9 mouse cellular contexts compared by ENCODE assay signal in the genomic region with DNA sequence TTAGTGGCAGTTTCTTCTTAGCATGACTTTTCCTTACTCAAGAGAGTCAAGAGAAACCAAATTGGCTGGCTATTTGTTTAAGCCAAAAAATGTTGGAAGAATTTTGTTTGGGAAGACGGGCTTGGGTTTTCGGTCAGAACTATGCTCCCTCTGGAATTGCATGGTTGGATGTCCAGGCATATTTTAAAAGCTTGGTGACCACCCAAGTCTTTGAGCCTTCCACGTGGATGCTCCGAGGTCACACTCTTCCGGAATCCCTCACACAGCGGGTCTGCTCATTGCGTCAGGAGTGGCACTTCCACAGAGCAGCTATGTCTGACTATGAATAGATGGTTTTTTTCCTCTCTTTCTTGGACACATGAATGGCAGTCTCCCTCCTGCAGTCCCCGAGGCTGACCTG. TPM values are rescaled to one million over a fixed set of nuclear protein-coding genes. Genes with fewer than 3 reads are reported as not detected.
DNase-seq lines count a peak whose midpoint lies in the region; ATAC-seq lines count a peak whose summit lies in the region.
"Had no signal": no experiment of that assay in that cellular context is flagged by ENCODE, and none has a peak within 500 bp of the region (broad histone marks: within the 10 kb centered on the region; RNA-seq: fewer than 3 reads in every experiment).

No protein-coding gene starts in this region.

- H3K27ac ChIP-seq in intestine, embryonic 14.5 days (ENCODE audit: low read depth), result peak overlapping the region; percentile 29; the same call in 1 of the 2 replicates
- no peak overlapping the region for H3K27ac ChIP-seq in intestine, embryonic 15.5 days
- H3K27ac ChIP-seq in neural tube, embryonic 11.5 days (ENCODE audit: low read depth, low read length), result 0 out of 2 replicates have a peak overlapping the region, but pooled peaks have one; percentile 49
- H3K27ac ChIP-seq in neural tube, embryonic 15.5 days (replicated peaks), result no peak overlapping the region
- 0 out of 2 replicates have a peak overlapping the region, but pooled peaks have one; percentile 21 for H3K27ac ChIP-seq in intestine, embryonic 16.5 days (ENCODE audit: low read length)

- H3K4me1 ChIP-seq in intestine, embryonic 14.5 days (replicated peaks; ENCODE audit: control insufficient read depth, insufficient read depth, low read length), result peaks cover 53% of the 10 kb centered on the region
- H3K4me1 ChIP-seq in intestine, embryonic 15.5 days (replicated peaks), result peaks cover 70% of the 10 kb centered on the region
- H3K4me1 ChIP-seq in neural tube, embryonic 11.5 days (ENCODE audit: control insufficient read depth, insufficient read depth, low read length), result peaks cover 18% of the 10 kb centered on the region
- peaks cover 59% of the 10 kb centered on the region for H3K4me1 ChIP-seq in neural tube, embryonic 15.5 days
- H3K4me1 ChIP-seq in intestine, embryonic 16.5 days (ENCODE audit: control insufficient read depth, insufficient read depth, low read length), result peaks cover 73% of the 10 kb centered on the region

- intact Hi-C loops in left cerebral cortex, postnatal 4 days (cut with DNase I), result no loop called here

- no peaks in the 10 kb centered on the region for H3K27me3 ChIP-seq in intestine, embryonic 14.5 days (replicated peaks; ENCODE audit: control insufficient read depth, insufficient read depth, low read length)
- no peaks in the 10 kb centered on the region for H3K27me3 ChIP-seq in intestine, embryonic 15.5 days (replicated peaks)
- no peaks in the 10 kb centered on the region for H3K27me3 ChIP-seq in neural tube, embryonic 11.5 days (ENCODE audit: control insufficient read depth, insufficient read depth, low read length)
- no peaks in the 10 kb centered on the region for H3K27me3 ChIP-seq in neural tube, embryonic 15.5 days (replicated peaks)
- no peaks in the 10 kb centered on the region for H3K27me3 ChIP-seq in intestine, embryonic 16.5 days (replicated peaks; ENCODE audit: control insufficient read depth, insufficient read depth, low read length)

- H3K36me3 ChIP-seq in intestine, embryonic 14.5 days (ENCODE audit: control insufficient read depth, insufficient read depth, low read length), result no peaks in the 10 kb centered on the region
- no peaks in the 10 kb centered on the region for H3K36me3 ChIP-seq in intestine, embryonic 15.5 days
- no peaks in the 10 kb centered on the region for H3K36me3 ChIP-seq in neural tube, embryonic 11.5 days (ENCODE audit: control insufficient read depth, insufficient read depth, low read length)
- H3K36me3 ChIP-seq in neural tube, embryonic 15.5 days, result no peaks in the 10 kb centered on the region
- no peaks in the 10 kb centered on the region for H3K36me3 ChIP-seq in intestine, embryonic 16.5 days (ENCODE audit: control insufficient read depth, insufficient read depth, low read length)

- DNase-seq in intestine, embryonic 14.5 days (ENCODE audit: low spot score), result no peak
- no peak for DNase-seq in neural tube, embryonic 11.5 days (ENCODE audit: low spot score)
- DNase-seq in left cerebral cortex, postnatal 4 days, result no peak
- DNase-seq in natural killer cell, adult 2 months (ENCODE audit: low spot score in 2 of 2), result no peak
- DNase-seq: cerebellum, adult 18-20 months; embryo, embryonic 11 days had no signal

- no peak overlapping the region for H3K9ac ChIP-seq in intestine, embryonic 14.5 days (ENCODE audit: low read length)
- no peak overlapping the region for H3K9ac ChIP-seq in intestine, embryonic 15.5 days
- 0 out of 2 replicates have a peak overlapping the region, but pooled peaks have one; percentile 26 for H3K9ac ChIP-seq in neural tube, embryonic 11.5 days (ENCODE audit: low read length)
- no peak overlapping the region for H3K9ac ChIP-seq in neural tube, embryonic 15.5 days (replicated peaks)
- H3K9ac ChIP-seq in intestine, embryonic 16.5 days (ENCODE audit: low read depth, low read length), result no peak overlapping the region

- no peak overlapping the region for H3K4me2 ChIP-seq in intestine, embryonic 14.5 days (ENCODE audit: low read length)
- H3K4me2 ChIP-seq in intestine, embryonic 15.5 days (replicated peaks), result no peak overlapping the region
- no peak overlapping the region for H3K4me2 ChIP-seq in neural tube, embryonic 11.5 days (ENCODE audit: low read depth)
- no peak overlapping the region for H3K4me2 ChIP-seq in neural tube, embryonic 15.5 days
- H3K4me2 ChIP-seq in intestine, embryonic 16.5 days (ENCODE audit: low read depth, low read length), result no peak overlapping the region

- H3K4me3 ChIP-seq in intestine, embryonic 14.5 days (ENCODE audit: low read depth, low read length), result no peak overlapping the region
- no peak overlapping the region for H3K4me3 ChIP-seq in intestine, embryonic 15.5 days (replicated peaks)
- H3K4me3 ChIP-seq in neural tube, embryonic 11.5 days (ENCODE audit: low read depth, low read length), result no peak overlapping the region
- H3K4me3 ChIP-seq in neural tube, embryonic 15.5 days (replicated peaks), result no peak overlapping the region
- no peak overlapping the region for H3K4me3 ChIP-seq in intestine, embryonic 16.5 days (ENCODE audit: low read length)

- no peak for ATAC-seq in intestine, embryonic 14.5 days (replicated peaks; ENCODE audit: low FRiP score, low TSS enrichment, low read depth)
- no peak for ATAC-seq in intestine, embryonic 15.5 days
- ATAC-seq in neural tube, embryonic 11.5 days (ENCODE audit: insufficient read depth, low FRiP score, low TSS enrichment), result no peak
- ATAC-seq in neural tube, embryonic 15.5 days (ENCODE audit: low FRiP score), result no peak
- ATAC-seq in intestine, embryonic 16.5 days, result no peak

- H3K9me3 ChIP-seq in intestine, embryonic 14.5 days (ENCODE audit: control insufficient read depth, low read length), result no peaks in the 10 kb centered on the region
- H3K9me3 ChIP-seq in intestine, embryonic 15.5 days, result no peaks in the 10 kb centered on the region
- no peaks in the 10 kb centered on the region for H3K9me3 ChIP-seq in neural tube, embryonic 11.5 days (ENCODE audit: control insufficient read depth, low read length)
- no peaks in the 10 kb centered on the region for H3K9me3 ChIP-seq in neural tube, embryonic 15.5 days (replicated peaks)
- H3K9me3 ChIP-seq in intestine, embryonic 16.5 days (ENCODE audit: control insufficient read depth, low read length), result no peaks in the 10 kb centered on the region

- WGBS in intestine, embryonic 14.5 days, result 76% methylated on average over 8 of the region's 8 CpGs
- WGBS in intestine, embryonic 15.5 days, result 73% methylated on average over 8 of the region's 8 CpGs
- WGBS in neural tube, embryonic 11.5 days, result 58% methylated on average over 8 of the region's 8 CpGs
- 43% methylated on average over 8 of the region's 8 CpGs for WGBS in neural tube, embryonic 15.5 days
- WGBS in intestine, embryonic 16.5 days, result 77% methylated on average over 8 of the region's 8 CpGs

RNA-seq across cellular contexts. Expression of gene Nek6, which starts 23.6 kb away (rescaled TPM):
- 111 and 115 TPM in 2 replicates for polyA plus RNA-seq in intestine, embryonic 14.5 days (2014; fragmentation: Nextera tagmentation; extraction: Ambion mirVana)
- polyA plus RNA-seq in intestine, embryonic 15.5 days (2015; fragmentation: Nextera tagmentation; extraction: Ambion mirVana), result 102 and 104 TPM in 2 replicates
- 75.1 and 85.6 TPM in 2 replicates for polyA plus RNA-seq in neural tube, embryonic 11.5 days (2014; fragmentation: Nextera tagmentation; extraction: Ambion mirVana)
- 51.0 and 57.5 TPM in 2 replicates for polyA plus RNA-seq in neural tube, embryonic 15.5 days (2015; fragmentation: Nextera tagmentation; extraction: Ambion mirVana)
- 124 and 128 TPM in 2 replicates for polyA plus RNA-seq in intestine, embryonic 16.5 days (2015; fragmentation: Nextera tagmentation; extraction: Ambion mirVana)
- total RNA-seq in left cerebral cortex, postnatal 4 days (2021), result 10 to 100 TPM; 29.0 to 33.7 TPM

Comparison
In these comparisons a context has a peak if more than half of its experiments do, and no peak if none do; other contexts are left out.
1. H3K27ac ChIP-seq: peak in intestine, embryonic 14.5 days (single experiment), neural tube, embryonic 11.5 days (single experiment) and intestine, embryonic 16.5 days (single experiment); none in intestine, embryonic 15.5 days (single experiment) and neural tube, embryonic 15.5 days (single experiment).